Mouse (Mus musculus) forebrain, embryonic 16.5 days (tissue): Measurements from ENCODE around the gene Fpr-rs4. TPM values are rescaled to one million over a fixed set of nuclear protein-coding genes. Genes with fewer than 3 reads are reported as not detected.
"Not testable (repeated sequence)": the region's sequence is repeated elsewhere in the genome, so short reads cannot be mapped to it uniquely, and the experiment has no call there.

ENCODE experiments used
- ATAC-seq: fragments of 200-750 bp; cut with Nextera tagmentation; 2 replicates; pipeline ENCODE4 v1.8.0; 2017; ENCODE audit warnings: mild to moderate bottlenecking, moderate library complexity
- H3K27ac ChIP-seq: fragments of 300-500 bp; sonication (generic); 2 replicates; pipeline ENCODE4 v1.5.1; 2014; ENCODE audit warnings: low read length, control low read depth
- H3K27me3 ChIP-seq: fragments of 300-500 bp; sonication (generic); replicated peaks from 2 replicates; pipeline ENCODE4 v1.6.1; 2014; ENCODE audit warnings: low read length; ENCODE audit not compliant: control insufficient read depth, insufficient read depth
- H3K36me3 ChIP-seq: fragments of 300-500 bp; sonication (generic); 2 replicates; pipeline ENCODE4 v1.6.1; 2014; ENCODE audit not compliant: control insufficient read depth, insufficient read depth
- H3K4me1 ChIP-seq: fragments of 300-500 bp; sonication (generic); replicated peaks from 2 replicates; pipeline ENCODE4 v1.6.1; 2014; ENCODE audit warnings: low read length; ENCODE audit not compliant: control insufficient read depth, insufficient read depth
- H3K4me2 ChIP-seq: fragments of 300-500 bp; sonication (generic); 2 replicates; pipeline ENCODE4 v1.6.1; 2014; ENCODE audit warnings: mild to moderate bottlenecking, low read length, control low read depth
- H3K4me3 ChIP-seq: fragments of 300-500 bp; sonication (generic); replicated peaks from 2 replicates; pipeline ENCODE4 v1.5.1; 2014; ENCODE audit warnings: mild to moderate bottlenecking, low read length, control low read depth
- H3K9ac ChIP-seq: fragments of 300-500 bp; sonication (generic); replicated peaks from 2 replicates; pipeline ENCODE4 v1.6.1; 2014; ENCODE audit warnings: low read depth, low read length, control low read depth
- H3K9me3 ChIP-seq: fragments of 300-500 bp; sonication (generic); 2 replicates; pipeline ENCODE4 v1.6.1; 2016; ENCODE audit warnings: low read length; ENCODE audit not compliant: control insufficient read depth
- WGBS: fragments of 180-500 bp; shearing (Covaris S2); extraction: QIAGEN DNeasy Blood & Tissue Kit; methylation state at CpG from one replicate; pipeline ENCODE4 v1.1.7; 2014; 5-methylcytosine and 5-hydroxymethylcytosine counted together
- polyA plus RNA-seq: library from polyadenylated mRNA; unstranded; fragments of >200 nt; fragmentation: Nextera tagmentation; extraction: Ambion mirVana; gene quantifications from 2 replicates; pipeline ENCODE4 v1.2.1, GENCODE M21; 2015

Gene Fpr-rs4
- not detected in 2 replicates for polyA plus RNA-seq

DNA sequence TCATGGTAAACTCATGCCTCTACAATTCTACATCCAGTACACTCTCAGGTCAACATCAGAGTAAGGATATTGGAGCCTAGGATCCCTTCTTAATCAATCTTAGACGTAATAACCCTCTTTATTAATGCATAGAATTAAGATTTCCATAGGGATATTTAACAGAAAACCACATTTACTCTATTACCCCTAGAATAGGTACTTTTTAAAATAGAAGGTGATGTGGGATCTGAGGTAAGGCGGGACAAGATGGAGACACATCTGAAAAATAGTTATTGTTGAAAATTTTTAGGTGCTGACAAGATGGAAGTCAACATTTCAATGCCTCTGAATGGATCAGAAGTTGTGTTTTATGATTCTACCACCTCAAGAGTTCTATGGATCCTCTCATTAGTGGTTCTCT lies at the start of gene Fpr-rs4:
Fpr-rs4 (plus strand) TSS at position 301 of the 400 bp plus-strand sequence.
- WGBS, result 65% methylated on average over 2 of the region's 2 CpGs
- Histone ChIP-seq H3K9ac (no peak within 1 kb of the TSS), H3K4me3 (no peak within 1 kb of the TSS), H3K4me1 (no peaks in the 10 kb centered on the region), H3K4me2 (no peak within 1 kb of the TSS), H3K9me3 (no peaks in the 10 kb centered on the region), H3K27ac (no peak within 1 kb of the TSS), H3K27me3 (no peaks in the 10 kb centered on the region), H3K36me3 (no peaks in the 10 kb centered on the region)
- no peak for ATAC-seq

DNA sequence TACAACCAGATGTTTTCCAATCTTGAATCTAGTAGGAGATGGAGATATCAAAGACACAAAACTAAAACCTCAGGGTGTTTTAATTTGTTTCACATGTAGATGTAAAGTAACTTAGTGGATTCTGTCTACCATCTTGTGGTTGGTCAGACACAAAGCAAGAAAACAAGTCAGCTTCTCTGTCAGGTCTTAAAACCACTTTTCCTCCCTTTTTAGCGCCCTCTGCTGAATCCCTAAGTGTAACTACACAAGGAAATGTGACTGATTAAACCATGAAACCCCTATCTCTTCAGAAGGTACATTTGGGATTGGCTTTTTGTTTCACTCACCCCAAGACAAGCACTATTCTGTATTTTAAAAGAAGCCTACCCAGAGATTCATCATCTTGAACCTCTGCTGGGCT lies 48.1 kb upstream of the Fpr-rs4 start:
- WGBS, result 22% methylated on average over 1 of the region's 1 CpGs

DNA sequence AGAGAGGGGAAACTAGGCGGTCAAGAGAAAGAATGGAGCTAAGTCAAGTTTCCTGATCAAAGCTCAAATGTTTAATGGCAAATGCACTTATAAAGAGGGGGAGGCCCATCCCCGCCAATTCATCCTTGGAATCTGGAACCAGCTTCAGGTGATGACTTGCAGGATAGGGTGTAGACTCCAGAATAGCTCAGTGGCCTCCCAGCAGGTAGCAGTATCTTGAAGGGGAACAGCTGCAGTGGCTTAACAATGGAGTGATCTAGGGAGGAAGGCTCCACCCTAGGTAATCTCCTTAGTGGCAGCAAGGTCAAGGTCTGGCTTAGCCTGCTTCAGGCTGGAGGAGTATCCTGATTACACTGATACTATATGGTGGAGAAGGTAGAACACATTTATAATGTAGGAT lies 40.3 kb upstream of the Fpr-rs4 start:
- ATAC-seq, H3K9me3 ChIP-seq, H3K4me1 ChIP-seq, H3K27me3 ChIP-seq, H3K9ac ChIP-seq, H3K4me2 ChIP-seq, H3K4me3 ChIP-seq, H3K36me3 ChIP-seq, H3K27ac ChIP-seq: not testable (repeated sequence)
- WGBS, result 73% methylated on average over 2 of the region's 2 CpGs

More for the DNA sequence above, 48.1 kb upstream of the Fpr-rs4 start:
- Histone ChIP-seq H3K27me3 (no peaks in the 10 kb centered on the region), H3K4me2 (no peak overlapping the region), H3K36me3 (no peaks in the 10 kb centered on the region), H3K9me3 (no peaks in the 10 kb centered on the region), H3K9ac (no peak overlapping the region), H3K4me1 (no peaks in the 10 kb centered on the region), H3K4me3 (no peak overlapping the region), H3K27ac (no peak overlapping the region)
- no peak for ATAC-seq

DNA sequence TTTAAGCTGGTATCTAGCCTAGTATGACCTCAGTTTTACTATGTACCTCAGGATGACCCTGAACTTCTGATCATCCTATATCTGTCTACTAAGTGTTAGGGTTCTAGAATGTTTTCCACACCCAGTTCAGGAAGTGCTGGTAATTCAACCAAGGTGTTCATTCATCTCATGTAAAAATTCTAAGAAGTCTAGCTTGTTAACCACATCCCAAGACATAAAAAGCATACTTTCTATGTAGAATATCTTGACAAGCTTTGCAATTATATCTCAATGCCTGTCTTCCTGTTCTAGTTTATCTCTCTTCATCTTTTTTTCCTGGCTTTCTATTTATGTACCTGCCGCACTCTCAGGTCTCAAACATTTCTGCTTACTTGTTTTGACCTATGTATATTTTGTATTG lies 16.8 kb upstream of the Fpr-rs4 start:
- 100% methylated on average over 1 of the region's 1 CpGs for WGBS
- H3K27ac ChIP-seq, result no peak overlapping the region
- H3K4me2 ChIP-seq, result no peak overlapping the region
- H3K4me1 ChIP-seq, result no peaks in the 10 kb centered on the region
- no peaks in the 10 kb centered on the region for H3K9me3 ChIP-seq
- no peaks in the 10 kb centered on the region for H3K36me3 ChIP-seq
- no peak overlapping the region for H3K4me3 ChIP-seq
- no peak for ATAC-seq
- no peak overlapping the region for H3K9ac ChIP-seq
- H3K27me3 ChIP-seq, result no peaks in the 10 kb centered on the region

DNA sequence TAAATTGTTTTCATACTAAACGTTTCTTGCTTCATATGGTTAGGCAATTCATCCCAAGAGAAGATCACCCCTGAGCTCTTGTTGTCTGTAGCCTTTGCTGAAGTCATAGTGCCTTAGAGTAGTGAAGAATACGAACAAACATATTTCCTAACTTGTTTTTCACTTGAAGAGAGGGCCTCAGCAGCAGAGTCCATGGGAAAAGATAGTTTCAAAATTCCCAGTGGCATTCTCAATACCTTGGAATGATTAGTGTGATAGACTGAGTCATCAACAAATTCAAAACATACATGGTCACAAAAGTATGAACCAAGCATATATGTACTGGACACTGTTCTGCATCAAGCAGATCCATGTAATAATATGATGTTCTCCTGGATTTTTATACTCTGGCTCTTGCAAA lies 27.6 kb downstream of the Fpr-rs4 start, which contains the start of gene Vmn2r124:
Vmn2r124 (plus strand) TSS at position 301 of the 400 bp plus-strand sequence.
- no peaks in the 10 kb centered on the region; the same call in 1 of the 2 replicates for H3K9me3 ChIP-seq
- H3K4me2 ChIP-seq, result no peak within 1 kb of the TSS
- H3K4me3 ChIP-seq, result no peak within 1 kb of the TSS
- no peak within 1 kb of the TSS for H3K27ac ChIP-seq
- H3K27me3 ChIP-seq, result no peaks in the 10 kb centered on the region
- H3K4me1 ChIP-seq, result no peaks in the 10 kb centered on the region
- H3K36me3 ChIP-seq, result no peaks in the 10 kb centered on the region
- no peak for ATAC-seq
- 57% methylated on average over 2 of the region's 2 CpGs for WGBS
- H3K9ac ChIP-seq, result no peak within 1 kb of the TSS

Other genes with a start within 250 kb of the Fpr-rs4 start
- 19.0 and 30.7 TPM in 2 replicates for gene Spaca6, start 194.6 kb upstream of the Fpr-rs4 start, polyA plus RNA-seq
- 0.32 and 0.92 TPM in 2 replicates for gene Has1, start 166.5 kb upstream of the Fpr-rs4 start, polyA plus RNA-seq
- not detected in 2 replicates for gene Fpr1, start 137.8 kb upstream of the Fpr-rs4 start, polyA plus RNA-seq
- gene Fpr2, start 133.9 kb upstream of the Fpr-rs4 start, polyA plus RNA-seq, result not detected in 2 replicates
- gene Fpr3, start 133.9 kb upstream of the Fpr-rs4 start, polyA plus RNA-seq, result not detected in 2 replicates
- not detected in 2 replicates for gene Vmn2r124, start 27.7 kb downstream of the Fpr-rs4 start, polyA plus RNA-seq
- not detected in 2 replicates for gene Vmn2r91, start 63.3 kb downstream of the Fpr-rs4 start, polyA plus RNA-seq
- not detected in 2 replicates for gene Vmn2r92, start 130.2 kb downstream of the Fpr-rs4 start, polyA plus RNA-seq